Mouse (Mus musculus) liver, embryonic 14.5 days (tissue): ENCODE results near the gene Carns1. TPM values are rescaled to one million over a fixed set of nuclear protein-coding genes. Genes with fewer than 3 reads are reported as not detected.
"Not testable (repeated sequence)": the region's sequence is repeated elsewhere in the genome, so short reads cannot be mapped to it uniquely, and the experiment has no call there.

ENCODE experiments used
- ATAC-seq: fragments of 200-750 bp; cut with Nextera tagmentation; 2 replicates; pipeline ENCODE4 v1.8.0; 2017; ENCODE audit warnings: moderate number of reproducible peaks, mild to moderate bottlenecking, moderate library complexity; ENCODE audit not compliant: insufficient read depth
- DNase-seq, 3 experiments: peaks; one replicate each; pipeline ENCODE4 v3.0.0-alpha.2; 2012 to 2013; ENCODE audit warnings: low read depth in 3 of 3, low spot score in 3 of 3
- H3K27ac ChIP-seq: fragments of 300-500 bp; sonication (generic); 2 replicates; pipeline ENCODE4 v1.5.1; 2014; ENCODE audit warnings: moderate library complexity, mild to moderate bottlenecking, control low read depth, inconsistent platforms
- H3K27me3 ChIP-seq: fragments of 300-500 bp; sonication (generic); 2 replicates; pipeline ENCODE4 v1.6.1; 2014; ENCODE audit warnings: mild to moderate bottlenecking, low read length, moderate library complexity; ENCODE audit not compliant: control insufficient read depth, insufficient read depth
- H3K36me3 ChIP-seq: fragments of 300-500 bp; sonication (generic); replicated peaks from 2 replicates; pipeline ENCODE4 v1.6.1; 2014; ENCODE audit warnings: low read depth; ENCODE audit not compliant: control insufficient read depth, insufficient read depth
- H3K4me1 ChIP-seq, 2 experiments: fragments of 200-500 bp in 1 of 2; fragments of 300-500 bp in 1 of 2; sonication (generic) in 1 of 2; replicated peaks; 2 replicates each; pipeline ENCODE4 v1.6.1; 2012 to 2014; ENCODE audit warnings: antibody characterized with exemption in 1 of 2, inconsistent platforms in 1 of 2, low read length in 1 of 2; ENCODE audit not compliant: control insufficient read depth in 2 of 2, insufficient read depth in 2 of 2
- H3K4me2 ChIP-seq: fragments of 300-500 bp; sonication (generic); 2 replicates; pipeline ENCODE4 v1.6.1; 2014; ENCODE audit warnings: low read depth, mild to moderate bottlenecking, control low read depth, moderate library complexity
- H3K4me3 ChIP-seq, 2 experiments: fragments of 200-500 bp in 1 of 2; fragments of 300-500 bp in 1 of 2; sonication (generic) in 1 of 2; 2 replicates each; pipeline ENCODE4 v1.5.1; 2012 to 2014; ENCODE audit warnings: low read depth in 2 of 2, low read length in 2 of 2, mild to moderate bottlenecking in 2 of 2, control low read depth in 1 of 2, inconsistent platforms in 1 of 2, moderate library complexity in 1 of 2; ENCODE audit not compliant: insufficient read depth in 1 of 2
- H3K9ac ChIP-seq: fragments of 300-500 bp; sonication (generic); replicated peaks from 2 replicates; pipeline ENCODE4 v1.6.1; 2014; ENCODE audit warnings: mild to moderate bottlenecking, control low read depth, moderate library complexity
- H3K9me3 ChIP-seq: fragments of 300-500 bp; sonication (generic); 2 replicates; pipeline ENCODE4 v1.6.1; 2016; ENCODE audit warnings: low read length, mixed read lengths; ENCODE audit not compliant: control insufficient read depth
- CTCF ChIP-seq: IDR thresholded peaks from 2 replicates; pipeline ENCODE4 v1.5.1; 2016; ENCODE audit warnings: antibody characterized with exemption, low read depth, control low read depth
- EP300 ChIP-seq: IDR thresholded peaks from 2 replicates; pipeline ENCODE4 v1.6.1; 2016; ENCODE audit warnings: antibody characterized with exemption, low read depth
- WGBS: fragments of 180-500 bp; shearing (Covaris S2); extraction: QIAGEN DNeasy Blood & Tissue Kit; methylation state at CpG from one replicate; pipeline ENCODE4 v1.1.7; 2014; ENCODE audit not compliant: insufficient replicate concordance; 5-methylcytosine and 5-hydroxymethylcytosine counted together
- polyA plus RNA-seq, 2 experiments: library from polyadenylated mRNA; depleted of rRNA in 1 of 2; stranded (reverse) in 1 of 2; unstranded in 1 of 2; fragments of >200 nt; fragmentation: Nextera tagmentation in 1 of 2; extraction: Ambion mirVana in 1 of 2; gene quantifications; 2 replicates each; pipeline versions ENCODE4 v1.2.1 to v1.2.3; 2012 to 2014

Carns1 gene
- polyA plus RNA-seq, 2 experiments = 0.18 to 0.32 TPM

- Histone ChIP-seq H3K36me3 (no peaks in the 10 kb centered on the region), H3K4me2 (peak overlapping the region; percentile 26), H3K27me3 (no peaks in the 10 kb centered on the region), H3K9me3 (no peaks in the 10 kb centered on the region), H3K4me3 (no peak overlapping the region), H3K9ac (peak overlapping the region; percentile 43; the same call in 1 of the 2 replicates), H3K27ac (peak overlapping the region; percentile 73), H3K4me1 (peaks cover 49 to 53% of the 10 kb centered on the region in 2 experiments)
- WGBS = 22% methylated on average over 7 of the region's 7 CpGs
- DNase-seq (peak in 2 of 3 experiments; percentile 51 to 59), ATAC-seq (no peak)
- TF ChIP-seq CTCF (peak; percentile 30; the same call in 1 of the 2 replicates), EP300 (no peak)
Observed at GRCm38 (mm10) chr19:4122411-4123370, 52.6 kb downstream of the Carns1 start.

- not testable (repeated sequence) for DNase-seq, H3K9me3 ChIP-seq, ATAC-seq, H3K27me3 ChIP-seq, H3K36me3 ChIP-seq, H3K9ac ChIP-seq
- H3K4me2 ChIP-seq = peak overlapping the region; percentile 80
- H3K27ac ChIP-seq = peak overlapping the region; percentile 58
- WGBS = 34% methylated on average over 6 of the region's 6 CpGs
- peak overlapping the region in 1 of 2 experiments; percentile 59; a peak in 1 of 4 replicates for H3K4me3 ChIP-seq
- peaks cover 41 to 45% of the 10 kb centered on the region in 2 experiments for H3K4me1 ChIP-seq
Observed at GRCm38 (mm10) chr19:4121896-4122295, 53.4 kb downstream of the Carns1 start.

- ATAC-seq = peak; percentile 59
- TF ChIP-seq EP300 (no peak), CTCF (no peak)
- Histone ChIP-seq H3K27me3 (no peaks in the 10 kb centered on the region), H3K4me1 (peaks cover 36 to 43% of the 10 kb centered on the region in 2 experiments), H3K27ac (peak overlapping the region; percentile 64), H3K36me3 (peaks cover 3% of the 10 kb centered on the region; the same call in 1 of the 2 replicates), H3K4me3 (peak overlapping the region; percentile 54 to 59), H3K4me2 (peak overlapping the region; percentile 80), H3K9ac (peak overlapping the region; percentile 63), H3K9me3 (no peaks in the 10 kb centered on the region)
- DNase-seq = peak; percentile 95 to 98 (median 97)
- WGBS = 2% methylated on average over 38 of the region's 38 CpGs
Observed at GRCm38 (mm10) chr19:4121097-4121805, 54.0 kb downstream of the Carns1 start.

- peaks cover 36 to 43% of the 10 kb centered on the region in 2 experiments for H3K4me1 ChIP-seq
Observed at GRCm38 (mm10) chr19:4120496-4120895, 54.8 kb downstream of the Carns1 start.

More at GRCm38 (mm10) chr19:4120496-4120895, 54.8 kb downstream of the Carns1 start:
- H3K27me3 ChIP-seq = no peaks in the 10 kb centered on the region
- H3K27ac ChIP-seq = no peak overlapping the region
- TF ChIP-seq CTCF (no peak), EP300 (no peak)
- DNase-seq (no peak), ATAC-seq (no peak)
- no peak overlapping the region for H3K9ac ChIP-seq
- 94% methylated on average over 2 of the region's 2 CpGs for WGBS
- no peaks in the 10 kb centered on the region for H3K9me3 ChIP-seq
- 0 out of 4 replicates have a peak overlapping the region, but pooled peaks of 1 of the 2 experiments have one; percentile 59 for H3K4me3 ChIP-seq
- peaks cover 7% of the 10 kb centered on the region; the same call in 1 of the 2 replicates for H3K36me3 ChIP-seq
- H3K4me2 ChIP-seq = peak overlapping the region; percentile 80
